20 mouse cellular contexts compared by ENCODE assay signal in the genomic region with DNA sequence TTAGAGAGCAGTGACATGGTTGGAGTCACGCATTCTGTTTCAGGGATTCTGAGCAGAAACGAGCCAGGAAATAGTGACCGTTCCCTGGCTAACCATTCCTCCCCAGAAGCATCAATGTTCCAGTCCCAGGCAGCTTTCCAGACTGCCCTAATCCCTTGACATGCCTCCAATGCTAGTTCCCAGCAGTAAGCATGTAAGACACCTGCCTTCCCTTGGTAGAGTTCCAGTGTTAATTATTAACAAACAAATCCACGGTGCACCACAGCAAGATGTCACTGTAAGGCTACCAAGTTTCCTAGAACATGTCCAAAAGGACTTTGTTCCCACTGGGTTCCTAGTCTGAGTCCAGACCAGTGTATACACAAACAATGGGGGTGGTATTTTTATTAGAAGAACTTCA. TPM values are rescaled to one million over a fixed set of nuclear protein-coding genes. Genes with fewer than 3 reads are reported as not detected.
DNase-seq lines count a peak whose midpoint lies in the region; ATAC-seq lines count a peak whose summit lies in the region.
"Had no signal": no experiment of that assay in that cellular context is flagged by ENCODE, and none has a peak within 500 bp of the region (broad histone marks: within the 10 kb centered on the region; RNA-seq: fewer than 3 reads in every experiment).

No protein-coding gene starts in this region.

- H3K36me3 ChIP-seq in intestine, embryonic 15.5 days, result no peaks in the 10 kb centered on the region
- H3K36me3 ChIP-seq: G1E; heart, embryonic 12.5 days; hindbrain, embryonic 15.5 days; limb, embryonic 12.5 days had no signal

- H3K4me3 ChIP-seq in intestine, embryonic 15.5 days (replicated peaks), result no peak overlapping the region
- H3K4me3 ChIP-seq: gastrocnemius, adult 2 months; heart, embryonic 12.5 days; hindbrain, embryonic 15.5 days; left cerebral cortex, adult 2 months; limb, embryonic 12.5 days had no signal

- H3K27me3 ChIP-seq in intestine, embryonic 15.5 days (replicated peaks), result no peaks in the 10 kb centered on the region
- H3K27me3 ChIP-seq: heart, embryonic 12.5 days; hindbrain, embryonic 15.5 days; limb, embryonic 12.5 days had no signal

- no peak overlapping the region for H3K9ac ChIP-seq in intestine, embryonic 15.5 days
- H3K9ac ChIP-seq: heart, embryonic 12.5 days; hindbrain, embryonic 15.5 days; limb, embryonic 12.5 days; lung, embryonic 14.5 days had no signal

- no peaks in the 10 kb centered on the region for H3K9me3 ChIP-seq in intestine, embryonic 15.5 days
- H3K9me3 ChIP-seq: G1E; heart, embryonic 12.5 days; hindbrain, embryonic 15.5 days; limb, embryonic 12.5 days had no signal

- peak; percentile 95 for ATAC-seq in intestine, embryonic 15.5 days

- no peaks in the 10 kb centered on the region for H3K4me1 ChIP-seq in intestine, embryonic 15.5 days (replicated peaks)
- H3K4me1 ChIP-seq: heart, embryonic 12.5 days; hindbrain, embryonic 15.5 days; limb, embryonic 12.5 days had no signal

- no peak overlapping the region for H3K27ac ChIP-seq in intestine, embryonic 15.5 days
- H3K27ac ChIP-seq: gastrocnemius, adult 2 months; hindbrain, embryonic 15.5 days; left cerebral cortex, adult 2 months; limb, embryonic 12.5 days; macrophage had no signal

- WGBS in intestine, embryonic 15.5 days, result 68% methylated on average over 4 of the region's 4 CpGs

- DNase-seq in left cerebral cortex, postnatal 4 days, result peak; percentile 41
- DNase-seq in left cerebral cortex, adult 18-20 months (ENCODE audit: low spot score in 2 of 2), result no peak
- DNase-seq in kidney, adult 18-20 months, result peak; percentile 70
- peak; percentile 72 for DNase-seq in kidney, postnatal 14 days
- DNase-seq in right cerebral cortex, postnatal 14 days, result no peak
- no peak for DNase-seq in spleen, postnatal 14 days (ENCODE audit: low spot score in 2 of 2)
- DNase-seq in thymus, postnatal 36 days, result no peak
- DNase-seq: adrenal gland, postnatal 36 days; gastrocnemius, adult 2 months; lung, embryonic 14.5 days; thymus, postnatal 14 days had no signal

- H3K4me2 ChIP-seq in intestine, embryonic 15.5 days (replicated peaks), result no peak overlapping the region
- H3K4me2 ChIP-seq: heart, embryonic 12.5 days; hindbrain, embryonic 15.5 days; limb, embryonic 12.5 days; lung, embryonic 14.5 days; midbrain, embryonic 11.5 days had no signal

- intact Hi-C loops in left cerebral cortex, postnatal 4 days (cut with DNase I), result no loop called here

RNA-seq across cellular contexts. Expression of a gene that starts 48.7 kb away (rescaled TPM):
- total RNA-seq in left cerebral cortex, postnatal 4 days (2021), result 1 to 10 TPM in 1 of 2 experiments, under 1 TPM in 1; 0.94 to 1.9 TPM
- 1 to 10 TPM in 1 of 2 experiments, under 1 TPM in 1; 0.95 to 1.7 TPM for total RNA-seq in left cerebral cortex, adult 18-20 months (2021)
- 31.4 and 34.8 TPM in 2 replicates for polyA plus RNA-seq in intestine, embryonic 15.5 days (2015; fragmentation: Nextera tagmentation; extraction: Ambion mirVana)
- total RNA-seq: granulocyte monocyte progenitor cell, adult 5-6 weeks had no signal
- polyA plus RNA-seq: G1E, macrophage had no signal

Comparison
In these comparisons a context has a peak if more than half of its experiments do, and no peak if none do; other contexts are left out.
1. DNase-seq: peak in left cerebral cortex, postnatal 4 days (single experiment), kidney, adult 18-20 months (single experiment) and kidney, postnatal 14 days (single experiment); none in left cerebral cortex, adult 18-20 months (0 of 2), right cerebral cortex, postnatal 14 days (single experiment), spleen, postnatal 14 days (0 of 2) and thymus, postnatal 36 days (0 of 2).